Mouse (Mus musculus): ENCODE data around the gene Ssbp2.

Ssbp2 gene

GRCm38 (mm10) chr13:91461711-91462351 lies 1.7 kb downstream of the Ssbp2 start:
- peak in 1 of 2 experiments; percentile 12 for DNase-seq (ENCODE audit: low spot score in 2 of 2)

GRCm38 (mm10) chr13:91462395-91462794 lies 2.3 kb downstream of the Ssbp2 start:
- DNase-seq (ENCODE audit: low spot score in 2 of 2), result no peak

- peak in 1 of 2 experiments; percentile 14 for DNase-seq (ENCODE audit: low spot score in 2 of 2)
Observed at GRCm38 (mm10) chr13:91462893-91463481, 2.9 kb downstream of the Ssbp2 start.

GRCm38 (mm10) chr13:91465002-91465715 lies 5.1 kb downstream of the Ssbp2 start:
- no peak for DNase-seq (ENCODE audit: low spot score in 2 of 2)

- DNase-seq (ENCODE audit: low spot score in 2 of 2), result no peak
Observed at GRCm38 (mm10) chr13:91471566-91471965, 11.5 kb downstream of the Ssbp2 start.

- no peak for DNase-seq (ENCODE audit: low spot score in 2 of 2)
Observed at GRCm38 (mm10) chr13:91471980-91472379, 11.9 kb downstream of the Ssbp2 start.

GRCm38 (mm10) chr13:91473527-91473926 lies 13.4 kb downstream of the Ssbp2 start:
- DNase-seq (ENCODE audit: low spot score in 2 of 2), result no peak

GRCm38 (mm10) chr13:91474027-91474426 lies 13.9 kb downstream of the Ssbp2 start:
- DNase-seq (ENCODE audit: low spot score in 2 of 2), result no peak

- no peak for DNase-seq (ENCODE audit: low spot score in 2 of 2)
Observed at GRCm38 (mm10) chr13:91475888-91476287, 15.8 kb downstream of the Ssbp2 start.

GRCm38 (mm10) chr13:91476596-91477100 lies 16.6 kb downstream of the Ssbp2 start:
- DNase-seq (ENCODE audit: low spot score in 2 of 2), result no peak

- no peak for DNase-seq (ENCODE audit: low spot score in 2 of 2)
Observed at GRCm38 (mm10) chr13:91478011-91478410, 17.9 kb downstream of the Ssbp2 start.

GRCm38 (mm10) chr13:91484303-91484702 lies 24.2 kb downstream of the Ssbp2 start:
- DNase-seq (ENCODE audit: low spot score in 2 of 2), result no peak

GRCm38 (mm10) chr13:91492133-91492532 lies 32.0 kb downstream of the Ssbp2 start:
- no peak for DNase-seq (ENCODE audit: low spot score in 2 of 2)

- DNase-seq (ENCODE audit: low spot score in 2 of 2), result no peak
Observed at GRCm38 (mm10) chr13:91497055-91497454, 37.0 kb downstream of the Ssbp2 start.

GRCm38 (mm10) chr13:91501735-91502134 lies 41.7 kb downstream of the Ssbp2 start:
- DNase-seq (ENCODE audit: low spot score in 2 of 2), result no peak

- no peak for DNase-seq (ENCODE audit: low spot score in 2 of 2)
Observed at GRCm38 (mm10) chr13:91502642-91503373, 42.7 kb downstream of the Ssbp2 start.

GRCm38 (mm10) chr13:91508991-91509390 lies 48.9 kb downstream of the Ssbp2 start:
- no peak for DNase-seq (ENCODE audit: low spot score in 2 of 2)

GRCm38 (mm10) chr13:91509467-91509866 lies 49.4 kb downstream of the Ssbp2 start:
- DNase-seq (ENCODE audit: low spot score in 2 of 2), result peak; percentile 31

- no peak for DNase-seq (ENCODE audit: low spot score in 2 of 2)
Observed at GRCm38 (mm10) chr13:91514979-91515378, 54.9 kb downstream of the Ssbp2 start.

- DNase-seq (ENCODE audit: low spot score in 2 of 2), result no peak
Observed at GRCm38 (mm10) chr13:91520073-91520750, 60.1 kb downstream of the Ssbp2 start.

- no peak for DNase-seq (ENCODE audit: low spot score in 2 of 2)
Observed at GRCm38 (mm10) chr13:91520968-91521367, 60.9 kb downstream of the Ssbp2 start.
